Mouse (Mus musculus) forebrain, embryonic 14.5 days (tissue): Measurements from ENCODE around the gene Smg9. TPM values are rescaled to one million over a fixed set of nuclear protein-coding genes. Genes with fewer than 3 reads are reported as not detected.

ENCODE experiments used
- ATAC-seq: fragments of 200-750 bp; cut with Nextera tagmentation; 2 replicates; pipeline ENCODE4 v1.8.0; 2017; ENCODE audit warnings: mild to moderate bottlenecking, moderate library complexity
- DNase-seq: peaks from one replicate; pipeline ENCODE4 v3.0.0-alpha.2; 2015; ENCODE audit warnings: low spot score
- H3K27ac ChIP-seq: fragments of 300-500 bp; sonication (generic); 2 replicates; pipeline ENCODE4 v1.5.1; 2014; ENCODE audit warnings: low read depth, mild to moderate bottlenecking, control low read depth, low read length, moderate library complexity
- H3K27me3 ChIP-seq: fragments of 300-500 bp; sonication (generic); replicated peaks from 2 replicates; pipeline ENCODE4 v1.6.1; 2014; ENCODE audit warnings: low read length, control low read depth, mixed read lengths; ENCODE audit not compliant: control insufficient read depth, insufficient read depth
- H3K36me3 ChIP-seq: fragments of 300-500 bp; sonication (generic); 2 replicates; pipeline ENCODE4 v1.6.1; 2014; ENCODE audit warnings: low read length, control low read depth; ENCODE audit not compliant: control insufficient read depth, insufficient read depth
- H3K4me1 ChIP-seq: fragments of 300-500 bp; sonication (generic); 2 replicates; pipeline ENCODE4 v1.6.1; 2014; ENCODE audit warnings: antibody characterized with exemption, low read length, control low read depth; ENCODE audit not compliant: control insufficient read depth, insufficient read depth
- H3K4me2 ChIP-seq: fragments of 300-500 bp; sonication (generic); 2 replicates; pipeline ENCODE4 v1.6.1; 2014; ENCODE audit warnings: mild to moderate bottlenecking, control low read depth, low read length
- H3K4me3 ChIP-seq: fragments of 300-500 bp; sonication (generic); 2 replicates; pipeline ENCODE4 v1.5.1; 2014; ENCODE audit warnings: low read depth, low read length, control low read depth
- H3K9ac ChIP-seq: fragments of 300-500 bp; sonication (generic); 2 replicates; pipeline ENCODE4 v1.6.1; 2014; ENCODE audit warnings: mild to moderate bottlenecking, low read length, control low read depth, moderate library complexity
- H3K9me3 ChIP-seq: fragments of 300-500 bp; sonication (generic); replicated peaks from 2 replicates; pipeline ENCODE4 v1.6.1; 2016; ENCODE audit warnings: low read length, control low read depth, mixed read lengths; ENCODE audit not compliant: control insufficient read depth
- WGBS: fragments of 180-500 bp; shearing (Covaris S2); extraction: QIAGEN DNeasy Blood & Tissue Kit; methylation state at CpG from one replicate; pipeline ENCODE4 v1.1.7; 2014; 5-methylcytosine and 5-hydroxymethylcytosine counted together
- polyA plus RNA-seq: library from polyadenylated mRNA; unstranded; fragments of >200 nt; fragmentation: Nextera tagmentation; extraction: Ambion mirVana; gene quantifications from 2 replicates; pipeline ENCODE4 v1.2.1, GENCODE M21; 2014

The Smg9 gene
- polyA plus RNA-seq, 1 experiment from 2014 or later = 23.4 TPM

- Histone ChIP-seq H3K9ac (no peak overlapping the region), H3K4me2 (no peak overlapping the region), H3K4me1 (no peaks in the 10 kb centered on the region), H3K27me3 (no peaks in the 10 kb centered on the region), H3K9me3 (no peaks in the 10 kb centered on the region), H3K27ac (no peak overlapping the region), H3K36me3 (no peaks in the 10 kb centered on the region), H3K4me3 (no peak overlapping the region)
- DNase-seq (no peak), ATAC-seq (no peak)
- 97% methylated on average over 7 of the region's 7 CpGs for WGBS
These were observed 70.9 kb downstream of the Smg9 start for GRCm38 (mm10) chr7:24470356-24470755.

Other genes starting within 250 kb of the Smg9 start
- 4.0 and 6.1 TPM in 2 replicates for gene Zfp114, start 224.6 kb upstream of the Smg9 start, polyA plus RNA-seq
- 7.7 and 8.1 TPM in 2 replicates for gene Zfp111, start 188.2 kb upstream of the Smg9 start, polyA plus RNA-seq
- gene Zfp109, start 162.1 kb upstream of the Smg9 start, polyA plus RNA-seq = 2.6 and 3.3 TPM in 2 replicates
- 4.1 and 6.0 TPM in 2 replicates for gene Zfp108, start 144.8 kb upstream of the Smg9 start, polyA plus RNA-seq
- gene Zfp93, start 129.2 kb upstream of the Smg9 start, polyA plus RNA-seq = 9.4 and 11.0 TPM in 2 replicates
- gene Zfp61, start 98.4 kb upstream of the Smg9 start, polyA plus RNA-seq = 33.7 and 40.7 TPM in 2 replicates
- gene Zfp94, start 83.0 kb upstream of the Smg9 start, polyA plus RNA-seq = 20.5 and 21.6 TPM in 2 replicates
- 0.20 TPM in 1 of 2 replicates, not detected in the other for gene Tescl, start 65.7 kb upstream of the Smg9 start, polyA plus RNA-seq
- not detected in 2 replicates for gene Lypd5, start 50.4 kb upstream of the Smg9 start, polyA plus RNA-seq
- 0.09 and 0.53 TPM in 2 replicates for gene Kcnn4, start 29.4 kb upstream of the Smg9 start, polyA plus RNA-seq
- not detected in 2 replicates for gene Irgc1, start 52.7 kb downstream of the Smg9 start, polyA plus RNA-seq
- gene Plaur, start 62.9 kb downstream of the Smg9 start, polyA plus RNA-seq = 1.4 and 2.0 TPM in 2 replicates
- gene Cadm4, start 82.4 kb downstream of the Smg9 start, polyA plus RNA-seq = 26.3 and 29.0 TPM in 2 replicates
- gene Zfp428, start 107.4 kb downstream of the Smg9 start, polyA plus RNA-seq = 178 and 205 TPM in 2 replicates
- gene AC161166.1, start 112.8 kb downstream of the Smg9 start, polyA plus RNA-seq = 0.20 and 0.45 TPM in 2 replicates
- 19.5 and 25.1 TPM in 2 replicates for gene Irgq, start 131.1 kb downstream of the Smg9 start, polyA plus RNA-seq
- 0.28 TPM in 1 of 2 replicates, not detected in the other for gene Pinlyp, start 146.5 kb downstream of the Smg9 start, polyA plus RNA-seq
- 65.1 and 66.6 TPM in 2 replicates for gene Xrcc1, start 146.7 kb downstream of the Smg9 start, polyA plus RNA-seq
- 22.6 and 23.2 TPM in 2 replicates for gene Ethe1, start 187.9 kb downstream of the Smg9 start, polyA plus RNA-seq
- 3.3 and 6.6 TPM in 2 replicates for gene Zfp575, start 188.0 kb downstream of the Smg9 start, polyA plus RNA-seq
- not detected in 2 replicates for gene Phldb3, start 211.1 kb downstream of the Smg9 start, polyA plus RNA-seq
- gene Lypd3, start 236.9 kb downstream of the Smg9 start, polyA plus RNA-seq = 0.20 and 0.21 TPM in 2 replicates